Mouse (Mus musculus): ENCODE measurements around the gene B4galt5.

Gene B4galt5

DNA sequence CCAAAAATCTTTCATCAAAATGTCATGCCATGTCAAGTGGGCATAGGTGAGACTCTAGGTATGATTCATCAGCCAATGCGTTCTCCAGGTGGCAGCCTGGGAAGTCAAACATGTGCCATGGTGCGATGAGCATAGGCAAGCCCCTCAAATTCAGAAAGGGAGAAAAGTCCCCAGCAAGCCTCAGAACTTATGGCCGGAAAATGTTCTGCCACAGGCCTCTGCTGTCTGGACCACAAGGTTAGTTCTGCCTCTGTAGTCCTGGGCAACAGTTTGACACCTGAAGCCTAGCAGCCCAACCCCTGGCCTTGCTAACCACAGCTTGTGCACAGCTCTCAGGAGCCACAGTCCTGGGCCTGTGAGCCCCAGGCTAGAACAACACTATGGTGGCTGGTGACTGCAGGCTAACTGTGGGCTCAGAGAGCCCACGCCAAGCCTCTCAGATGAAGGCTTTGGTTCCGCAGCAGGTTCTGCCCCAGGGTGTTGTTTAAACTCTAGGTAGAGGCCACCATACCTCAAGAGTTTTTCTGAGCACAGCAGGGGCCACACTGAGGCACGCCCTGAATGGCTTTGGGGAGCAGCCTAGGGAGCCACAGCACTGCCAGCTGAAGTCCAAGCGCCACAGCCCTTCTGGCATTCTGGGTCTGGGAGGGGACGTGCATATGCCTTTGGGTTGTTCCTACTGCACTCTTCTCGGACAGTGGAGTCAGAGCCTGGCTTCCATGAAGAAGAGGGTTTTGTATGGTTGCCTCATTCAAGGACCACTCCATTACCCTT is 14.5 kb upstream of the B4galt5 start:
- DNase-seq (ENCODE audit: inconsistent ontology term) = no peak

DNA sequence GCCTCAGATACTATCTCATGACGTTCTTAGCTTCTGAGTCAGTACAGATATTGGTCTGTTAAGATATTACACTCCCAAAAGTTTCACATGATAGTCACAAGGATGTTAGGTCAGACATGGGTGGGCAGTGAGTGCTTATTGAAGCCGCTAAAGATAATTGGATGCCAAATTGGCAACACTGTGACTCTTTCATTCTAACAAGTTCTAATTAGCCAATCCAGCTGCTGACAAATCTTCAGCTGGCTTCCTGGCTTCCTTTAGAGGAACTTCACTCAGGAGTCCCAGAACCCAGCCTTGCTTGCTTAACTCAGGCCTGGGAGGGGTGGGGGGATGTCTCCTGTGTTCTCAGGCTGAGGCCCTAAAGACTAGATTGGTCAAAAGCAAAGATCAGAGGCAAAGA is 9.5 kb upstream of the B4galt5 start:
- peak; percentile 60 for DNase-seq (ENCODE audit: inconsistent ontology term)

DNA sequence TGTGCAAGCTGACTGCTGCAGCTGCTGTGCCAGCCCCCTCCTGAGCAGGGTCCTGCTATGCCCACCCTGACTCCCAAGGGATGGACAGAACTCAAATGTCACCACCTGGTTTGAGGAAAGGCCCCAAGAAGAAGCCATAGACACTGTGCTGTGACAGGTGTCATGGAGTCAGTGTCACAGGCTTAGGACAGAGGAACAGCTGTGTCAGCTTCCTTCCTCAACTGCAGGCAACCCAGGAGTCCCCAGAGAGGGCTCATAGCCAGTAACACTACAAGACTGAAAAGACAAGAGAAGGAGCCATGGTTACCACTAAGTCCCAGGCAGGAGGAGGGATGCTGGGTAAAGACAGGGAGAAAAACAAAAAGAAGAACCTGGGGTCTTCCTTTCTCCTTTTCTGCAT is 7.9 kb upstream of the B4galt5 start:
- DNase-seq (ENCODE audit: inconsistent ontology term) = no peak

DNA sequence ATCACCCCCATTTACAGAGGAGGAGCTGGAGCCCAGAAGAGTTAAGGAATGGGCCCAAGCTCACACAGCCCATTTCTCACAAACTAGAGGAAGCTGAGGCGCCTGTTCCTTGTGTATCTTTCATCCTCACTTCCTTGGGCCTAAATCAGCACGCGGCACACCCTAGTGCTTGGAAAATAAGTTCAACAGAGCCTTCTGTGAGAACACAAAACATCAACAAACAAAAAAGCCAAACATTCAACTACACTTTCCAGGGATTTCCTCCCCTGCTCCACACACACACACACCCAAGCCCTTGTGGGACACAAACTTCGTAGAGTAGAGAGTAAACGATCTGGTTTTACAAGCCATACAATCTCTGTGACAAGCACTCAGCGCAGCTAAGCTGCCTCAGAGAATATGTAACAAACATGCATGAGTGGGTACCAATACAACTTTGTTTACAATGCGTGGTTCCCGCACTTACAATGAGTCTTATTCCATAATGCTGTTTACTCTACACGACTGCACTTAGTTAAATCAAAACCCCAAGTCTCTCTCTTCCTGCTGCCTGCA is 5.7 kb upstream of the B4galt5 start:
- DNase-seq (ENCODE audit: inconsistent ontology term) = no peak

DNA sequence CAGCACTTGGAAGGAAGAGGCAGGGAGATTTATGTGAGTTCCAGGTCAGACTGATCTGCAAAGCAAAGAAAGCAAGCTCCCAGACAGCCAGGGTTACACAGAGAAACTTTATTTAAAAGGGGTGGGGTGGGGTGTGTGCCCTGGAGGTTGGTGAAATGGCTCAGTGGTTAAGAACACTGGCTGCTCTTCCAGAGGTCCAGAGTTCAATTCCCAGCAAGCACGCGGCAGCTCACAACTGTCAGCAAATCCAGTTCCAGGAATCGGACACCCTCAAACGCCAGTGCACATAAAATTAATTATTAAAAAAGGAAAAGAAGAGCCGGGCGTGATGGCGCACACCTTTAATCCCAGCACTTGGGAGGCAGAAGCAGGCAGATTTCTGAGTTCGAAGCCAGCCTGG is 5.1 kb upstream of the B4galt5 start:
- DNase-seq (ENCODE audit: inconsistent ontology term) = no peak

DNA sequence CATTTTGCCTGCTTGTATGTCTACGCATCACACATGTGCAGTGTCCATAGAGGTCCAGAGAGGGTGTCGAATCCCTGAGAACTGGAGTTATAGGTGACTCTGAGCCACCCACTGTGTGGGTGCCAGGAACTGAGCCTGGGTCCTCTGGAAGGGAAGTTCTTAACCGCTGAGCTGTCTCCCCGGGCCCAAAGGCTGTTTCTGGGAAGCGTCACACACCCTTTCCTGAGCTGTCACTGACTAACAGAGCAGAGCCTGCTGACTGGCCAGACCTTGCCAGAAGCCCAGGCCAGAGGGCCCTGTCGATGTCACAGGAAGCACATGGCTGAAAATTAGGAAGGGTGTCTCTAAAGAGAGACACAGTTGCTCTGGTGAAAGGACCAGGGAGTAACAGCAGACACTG is 3.5 kb upstream of the B4galt5 start:
- DNase-seq (ENCODE audit: inconsistent ontology term) = no peak

DNA sequence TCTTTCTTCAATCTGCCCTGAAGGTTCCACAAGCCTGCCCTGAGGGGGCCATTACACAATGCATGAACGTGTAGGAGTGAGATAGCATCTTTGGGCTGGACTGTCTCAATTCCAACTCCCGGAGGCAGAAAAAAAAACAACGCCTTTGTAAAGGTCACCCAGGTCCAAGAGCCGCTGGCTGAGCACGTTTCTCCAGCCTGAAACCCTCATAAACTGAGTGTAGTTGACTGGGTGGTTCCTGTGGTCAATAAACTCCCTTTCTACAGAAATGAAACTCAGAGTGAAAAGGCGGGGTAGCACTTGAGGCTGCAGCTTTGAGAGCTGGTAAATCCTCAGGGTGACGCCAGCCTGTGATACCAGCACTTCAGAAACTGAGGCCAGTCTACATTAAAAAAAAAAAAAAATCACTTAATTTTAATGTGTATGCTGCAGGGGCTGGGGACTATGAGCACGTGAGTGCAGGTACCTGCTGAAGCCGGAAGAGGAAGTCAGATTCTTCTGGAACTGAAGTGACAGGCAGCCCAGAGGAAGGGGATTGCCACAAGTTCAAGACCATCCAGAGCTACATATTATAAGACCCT is 2.5 kb upstream of the B4galt5 start:
- no peak for DNase-seq (ENCODE audit: inconsistent ontology term)

DNA sequence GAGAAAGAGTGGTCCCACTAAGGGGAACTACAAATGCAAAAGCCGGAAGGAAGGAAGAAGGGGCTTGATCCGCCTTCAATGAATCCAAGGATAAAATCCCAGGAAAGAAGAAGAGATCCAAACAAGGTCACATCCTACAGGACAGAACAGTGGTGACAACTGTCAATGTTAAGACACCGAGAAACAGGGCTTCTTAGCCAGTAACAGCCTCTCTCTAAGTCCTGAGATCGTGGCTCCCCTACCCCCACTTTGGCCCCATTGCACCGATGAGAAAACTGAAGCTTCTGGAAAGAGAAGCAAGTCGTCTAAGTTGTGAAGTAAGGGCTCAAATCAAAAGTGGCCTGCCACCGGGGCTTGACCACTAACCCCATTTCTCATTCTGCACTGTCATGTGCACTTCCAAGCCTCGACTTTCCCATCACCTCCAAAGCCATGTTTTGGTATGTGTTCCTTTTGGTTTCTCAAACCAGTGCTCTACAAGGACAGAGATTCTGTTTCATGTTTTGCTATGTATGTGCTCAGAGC is 1.2 kb upstream of the B4galt5 start:
- no peak for DNase-seq (ENCODE audit: inconsistent ontology term)

DNA sequence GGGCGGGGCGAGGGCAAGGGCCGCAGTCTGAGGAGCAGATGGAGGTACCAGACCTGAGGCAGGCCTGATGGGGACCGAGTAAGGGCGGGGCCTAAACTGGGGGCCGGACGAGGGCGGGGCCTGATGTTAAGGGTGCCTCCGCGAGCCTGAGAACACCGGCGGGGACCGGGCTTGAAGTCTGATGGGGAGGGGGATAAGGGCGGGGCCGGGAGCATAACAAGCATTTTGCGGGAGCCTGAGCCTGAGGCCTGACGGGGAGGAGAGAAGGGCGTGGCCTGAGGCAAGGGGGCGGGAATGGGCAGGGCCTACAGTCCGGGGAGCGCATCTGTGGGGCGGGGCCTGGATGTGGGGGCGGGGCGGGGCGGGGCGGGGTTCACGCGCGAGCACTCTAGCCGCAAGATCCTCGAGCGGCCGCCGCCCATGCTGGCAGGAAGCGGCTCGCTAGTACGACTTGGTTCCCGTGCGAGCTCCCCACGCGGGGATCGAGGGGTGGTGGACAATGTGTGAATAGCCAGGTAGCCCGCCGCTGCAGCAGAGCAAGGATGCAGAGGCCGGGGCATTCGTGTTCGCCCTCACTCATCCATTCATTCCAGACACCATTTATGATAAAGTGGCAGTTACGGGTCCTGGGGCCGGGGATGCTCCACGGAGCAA is 427 bp upstream of the B4galt5 start:
- DNase-seq (ENCODE audit: inconsistent ontology term) = peak; percentile 99

DNA sequence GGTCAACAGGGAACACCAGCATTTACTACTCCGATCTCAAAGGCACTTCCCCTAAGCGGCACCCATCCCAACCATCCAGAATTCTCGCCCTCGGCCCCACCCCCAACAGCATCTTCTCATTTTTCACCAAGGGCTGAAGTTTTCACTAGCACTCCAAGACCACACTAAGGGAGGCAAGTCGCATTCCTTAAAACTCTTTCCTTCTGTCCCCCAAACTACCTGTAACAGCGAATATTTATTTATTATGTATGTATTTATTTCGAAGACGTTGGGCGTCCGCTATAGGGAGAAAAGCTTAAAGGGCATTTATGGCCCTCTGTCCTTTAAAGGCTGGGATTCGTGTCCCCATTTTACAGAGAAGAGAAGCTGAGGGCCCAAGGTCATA is 1.0 kb downstream of the B4galt5 start:
- DNase-seq (ENCODE audit: inconsistent ontology term) = peak; percentile 53

DNA sequence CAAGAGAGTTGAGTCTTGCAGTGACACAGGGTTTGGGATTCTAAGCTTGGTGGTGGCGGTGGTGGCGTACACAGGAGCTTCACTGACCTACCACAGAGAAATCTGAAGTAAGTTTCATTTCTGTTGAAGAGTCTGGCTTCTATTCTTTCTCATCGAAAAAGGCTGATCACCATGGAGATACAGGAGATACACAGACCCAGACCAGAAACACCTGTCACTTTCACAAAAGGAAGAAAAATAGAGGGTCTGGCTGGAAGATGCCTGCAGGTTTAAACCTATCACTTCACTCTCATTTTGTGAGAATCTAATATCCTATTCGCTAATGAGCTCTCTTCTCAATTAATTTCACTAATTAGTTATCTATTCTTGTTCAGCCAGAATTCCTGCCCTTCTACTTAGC is 1.6 kb downstream of the B4galt5 start:
- peak; percentile 54 for DNase-seq (ENCODE audit: inconsistent ontology term)

DNA sequence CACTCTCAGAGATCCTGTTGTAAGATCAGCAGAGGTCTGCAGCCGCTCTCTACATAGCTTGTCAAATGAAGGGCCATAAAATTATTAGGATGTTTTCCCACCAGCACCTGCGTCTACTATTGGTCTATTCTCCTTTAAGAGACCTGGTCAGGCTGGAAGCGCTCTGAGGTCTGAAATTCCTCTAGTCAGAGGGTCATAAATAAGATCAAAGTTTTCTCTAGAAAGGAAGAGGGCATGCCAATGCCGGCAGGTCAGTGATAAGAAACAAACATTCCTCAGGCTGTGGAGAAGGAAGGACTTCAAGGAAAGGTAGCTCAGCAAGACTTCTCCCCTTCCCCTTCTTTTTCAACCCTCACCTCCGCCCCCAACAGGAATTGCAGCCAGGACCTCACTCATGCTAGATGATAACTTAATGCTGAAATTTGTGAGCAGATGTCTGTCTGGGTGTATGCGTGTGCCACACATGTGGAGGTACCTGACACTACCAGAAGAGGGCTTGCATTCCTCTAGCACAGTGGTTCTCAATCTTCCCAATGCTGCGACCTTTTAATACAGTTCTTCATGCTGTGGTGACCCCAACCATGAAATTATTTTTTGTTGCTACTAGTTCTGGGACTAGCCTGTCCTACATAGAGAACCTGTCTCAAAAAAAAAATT is 3.3 kb downstream of the B4galt5 start:
- DNase-seq (ENCODE audit: inconsistent ontology term) = no peak

DNA sequence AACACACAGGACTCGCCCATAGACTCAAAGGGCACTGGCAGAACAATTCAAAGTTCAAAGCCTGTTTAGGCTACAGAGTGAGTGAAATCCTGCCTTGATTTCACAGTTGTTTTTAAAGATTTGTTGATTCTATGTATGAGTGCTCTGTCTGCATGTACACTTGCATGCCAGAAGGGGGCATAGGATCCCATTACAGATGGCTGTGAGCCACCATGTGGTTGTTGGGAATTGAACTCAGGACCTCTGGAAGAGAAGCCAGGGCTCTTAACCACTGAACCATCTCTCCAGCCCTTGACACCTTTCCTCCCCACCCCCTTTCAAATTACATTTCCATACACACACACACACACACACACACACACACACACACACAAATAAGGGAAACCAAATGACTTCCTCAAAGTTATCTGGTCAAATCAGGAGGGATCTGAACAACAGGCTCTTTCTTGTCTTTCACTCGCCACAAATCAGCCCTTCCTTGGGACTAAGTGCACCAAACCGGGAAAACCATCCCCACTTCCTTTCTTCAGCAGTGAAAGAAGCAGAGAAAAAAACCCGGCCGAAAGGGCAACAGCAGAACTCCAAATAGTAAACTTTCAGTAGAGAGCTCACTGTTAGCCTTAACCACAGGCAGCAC is 4.0 kb downstream of the B4galt5 start:
- no peak for DNase-seq (ENCODE audit: inconsistent ontology term)

DNA sequence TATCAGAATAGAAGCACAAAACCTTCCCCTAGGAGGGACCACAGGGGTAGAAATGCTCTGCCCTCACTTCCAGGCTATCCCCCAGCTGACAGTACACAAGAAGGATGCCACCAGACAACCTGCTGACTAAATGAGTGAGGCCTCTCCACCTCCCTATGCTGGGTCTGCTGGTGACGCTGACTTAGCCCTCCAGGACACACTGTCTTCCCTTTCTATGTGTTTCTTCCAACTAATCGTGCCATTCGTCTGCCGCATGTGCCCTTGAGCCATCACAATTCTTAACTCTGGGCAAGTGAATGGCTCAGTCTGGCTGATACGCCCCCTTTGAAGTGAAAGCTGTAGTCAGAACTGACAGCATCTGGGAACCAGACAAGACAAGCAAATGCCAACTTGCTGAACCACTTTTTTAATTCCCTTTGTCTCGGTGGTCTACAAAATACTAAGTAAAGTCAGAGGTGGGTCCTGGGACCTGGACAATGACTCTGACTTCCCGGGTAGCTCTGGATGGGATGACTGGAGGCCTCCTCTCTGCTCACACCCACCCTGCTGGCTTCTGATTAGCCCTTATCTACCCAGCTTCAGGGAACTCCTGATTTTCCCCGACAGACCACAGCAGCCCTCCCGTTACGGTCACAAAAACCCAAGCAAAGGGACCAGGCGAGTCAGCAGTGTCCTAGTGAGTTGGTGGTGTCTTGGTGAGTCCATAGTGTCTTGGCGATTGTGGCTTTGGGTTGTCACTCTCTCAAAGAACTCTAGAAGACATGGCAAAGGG is 5.4 kb downstream of the B4galt5 start:
- DNase-seq (ENCODE audit: inconsistent ontology term) = no peak

DNA sequence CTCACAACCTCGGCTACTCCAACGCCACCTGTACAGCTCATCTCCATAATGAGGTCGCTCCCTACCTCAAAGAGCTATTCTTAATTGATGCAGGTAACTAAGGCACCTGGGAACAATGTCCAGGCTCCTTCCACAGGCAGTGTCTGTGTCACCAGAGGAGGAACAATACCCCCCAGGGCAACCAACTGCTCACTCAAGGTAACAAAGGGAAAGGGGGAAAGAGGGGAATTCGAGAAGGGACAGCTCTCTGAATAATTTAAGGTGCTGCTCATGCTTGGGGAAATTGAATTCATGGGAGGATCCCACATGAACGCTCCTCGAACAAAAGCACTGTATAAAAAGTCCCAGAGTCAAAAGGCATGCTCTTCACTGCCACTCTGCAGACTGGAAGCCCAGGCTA is 6.1 kb downstream of the B4galt5 start:
- DNase-seq (ENCODE audit: inconsistent ontology term) = no peak

DNA sequence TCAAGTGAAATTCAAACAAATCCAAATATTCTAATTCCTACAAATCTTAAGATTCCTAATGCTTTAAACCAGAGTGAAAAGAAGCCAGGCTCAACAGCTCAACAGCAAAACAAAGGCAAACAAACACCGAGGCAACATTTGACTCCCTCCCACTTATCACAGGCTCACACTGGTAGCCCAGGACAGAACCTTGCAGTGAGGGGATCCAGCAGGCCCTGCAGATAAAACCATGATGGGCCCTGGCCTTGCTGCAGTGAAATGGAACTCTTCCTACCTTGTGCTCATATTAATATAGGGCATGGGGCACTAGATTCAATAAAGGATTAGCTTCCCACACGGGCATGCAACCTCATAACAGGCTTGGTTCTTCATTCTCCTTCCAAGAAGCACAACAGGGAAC is 11.4 kb downstream of the B4galt5 start:
- no peak for DNase-seq (ENCODE audit: inconsistent ontology term)

DNA sequence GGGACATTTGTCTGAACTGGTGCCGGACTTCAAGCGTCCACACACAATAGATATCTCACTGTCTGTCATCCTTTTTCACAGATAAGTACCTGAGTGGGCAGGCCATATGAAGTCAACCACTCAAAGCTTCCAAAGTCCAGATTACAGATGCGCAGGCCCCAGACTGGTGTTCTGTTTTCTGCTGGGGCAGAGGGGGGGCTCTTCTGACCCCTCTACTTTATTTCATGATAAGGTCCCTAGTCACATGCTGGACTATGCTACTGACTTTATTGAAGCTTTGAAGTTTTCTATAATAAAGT is 11.8 kb downstream of the B4galt5 start:
- DNase-seq (ENCODE audit: inconsistent ontology term) = no peak

DNA sequence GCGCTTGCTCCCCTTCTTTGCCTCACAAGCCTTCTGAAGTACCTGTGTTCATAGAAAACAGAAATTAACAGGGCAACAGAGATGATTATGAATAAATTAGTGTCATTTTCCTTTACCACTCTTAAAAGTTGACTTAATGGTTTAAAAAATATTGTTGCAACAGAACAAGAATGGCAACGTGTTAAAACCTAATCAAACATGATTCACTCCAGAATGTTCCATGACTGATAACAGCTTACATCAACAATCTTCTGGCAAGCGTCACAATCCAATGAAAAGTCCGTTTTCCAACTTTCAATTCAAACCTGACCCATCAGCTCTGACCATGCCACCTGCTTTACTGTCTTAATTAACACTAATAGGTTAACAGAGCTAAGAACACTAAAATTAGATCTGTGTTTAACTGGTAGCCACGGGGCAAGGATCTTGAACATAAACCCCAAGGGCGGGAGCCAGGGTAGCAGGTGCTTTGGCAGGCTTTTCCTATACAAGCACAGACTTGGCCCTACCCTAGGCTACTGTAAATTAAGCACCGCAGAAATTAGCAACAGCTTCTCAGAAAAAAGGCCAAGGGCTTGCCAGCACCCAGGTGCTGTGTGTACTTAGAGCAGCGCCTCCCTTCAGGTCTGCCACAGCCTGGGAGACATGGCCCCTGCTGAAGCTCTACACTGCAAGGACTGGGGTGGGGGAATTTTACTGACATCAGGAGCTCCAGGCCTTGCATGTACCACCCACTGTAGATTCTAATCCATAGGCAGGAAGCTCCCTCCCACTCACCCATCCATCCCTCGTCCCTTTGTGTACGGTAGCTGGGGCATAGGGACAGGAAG is 12.4 kb downstream of the B4galt5 start:
- no peak for DNase-seq (ENCODE audit: inconsistent ontology term)

DNA sequence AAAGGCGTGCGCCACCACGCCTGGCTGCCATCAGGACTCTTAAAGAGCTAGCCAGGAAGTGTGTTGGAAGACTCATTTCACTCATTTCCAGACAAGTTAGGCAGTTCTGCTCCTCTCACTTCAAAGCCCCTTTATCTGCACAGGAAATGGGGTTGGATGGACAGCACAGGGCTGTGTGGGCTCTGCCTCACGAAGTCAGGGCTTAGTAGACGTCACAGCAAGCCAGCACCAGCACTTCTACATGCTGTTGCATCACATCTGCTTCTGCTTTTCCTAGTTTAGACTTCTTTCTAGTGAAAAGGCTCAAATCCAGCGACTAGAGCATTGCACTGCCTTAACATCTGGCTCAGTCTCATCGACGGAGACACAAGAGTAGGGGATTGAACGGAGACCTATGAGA is 13.9 kb downstream of the B4galt5 start:
- DNase-seq (ENCODE audit: inconsistent ontology term) = no peak

DNA sequence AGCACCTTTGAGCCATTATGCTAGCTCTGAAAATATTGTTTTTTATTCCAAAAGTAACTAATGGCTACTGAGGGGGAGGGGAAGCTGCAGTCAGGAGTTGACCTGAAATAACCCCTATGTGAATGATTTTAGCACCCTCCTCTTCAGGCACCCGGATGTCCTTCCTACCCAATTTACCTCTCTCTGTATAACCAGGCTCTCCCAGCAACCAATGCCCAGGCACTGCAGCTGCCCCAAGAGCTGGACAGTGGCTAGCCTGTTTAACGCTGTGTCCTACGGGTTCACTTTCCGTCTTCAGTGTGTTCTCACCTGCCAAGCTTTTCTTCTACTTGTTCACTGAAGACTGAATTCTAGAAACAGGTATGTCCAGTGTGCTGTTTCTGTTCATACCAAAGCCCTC is 14.7 kb downstream of the B4galt5 start:
- no peak for DNase-seq (ENCODE audit: inconsistent ontology term)
